Mouse (Mus musculus) midbrain, postnatal 0 days (tissue): ENCODE data around the gene Ccdc22. TPM values are rescaled to one million over a fixed set of nuclear protein-coding genes. Genes with fewer than 3 reads are reported as not detected.

Experiments
- ATAC-seq: fragments of 200-750 bp; cut with Nextera tagmentation; 2 replicates; pipeline ENCODE4 v1.8.0; 2017; ENCODE audit warnings: moderate number of reproducible peaks, mild to moderate bottlenecking, moderate TSS enrichment, moderate library complexity; ENCODE audit not compliant: low FRiP score
- DNase-seq: peaks from one replicate; pipeline ENCODE4 v3.0.0-alpha.2; 2015; ENCODE audit warnings: low spot score
- H3K27ac ChIP-seq: fragments of 300-500 bp; sonication (generic); 2 replicates; pipeline ENCODE4 v1.5.1; 2014; ENCODE audit warnings: low read depth, mild to moderate bottlenecking, low read length, mixed read lengths
- H3K27me3 ChIP-seq: fragments of 300-500 bp; sonication (generic); 2 replicates; pipeline ENCODE4 v1.6.1; 2014; ENCODE audit warnings: low read length, control low read depth, mixed read lengths; ENCODE audit not compliant: insufficient read depth
- H3K36me3 ChIP-seq: fragments of 300-500 bp; sonication (generic); 2 replicates; pipeline ENCODE4 v1.6.1; 2014; ENCODE audit warnings: low read length, control low read depth, mixed read lengths; ENCODE audit not compliant: insufficient read depth
- H3K4me1 ChIP-seq: fragments of 300-500 bp; sonication (generic); 2 replicates; pipeline ENCODE4 v1.6.1; 2014; ENCODE audit warnings: mild to moderate bottlenecking, control low read depth, antibody characterized with exemption, low read length, mixed read lengths; ENCODE audit not compliant: insufficient read depth
- H3K4me2 ChIP-seq: fragments of 300-500 bp; sonication (generic); 2 replicates; pipeline ENCODE4 v1.6.1; 2014; ENCODE audit warnings: low read depth, mild to moderate bottlenecking, low read length, mixed read lengths; ENCODE audit not compliant: poor library complexity, severe bottlenecking
- H3K4me3 ChIP-seq: fragments of 300-500 bp; sonication (generic); 2 replicates; pipeline ENCODE4 v1.5.1; 2014; ENCODE audit warnings: low read depth, mild to moderate bottlenecking, low read length, moderate library complexity
- H3K9ac ChIP-seq: fragments of 300-500 bp; sonication (generic); replicated peaks from 2 replicates; pipeline ENCODE4 v1.6.1; 2014; ENCODE audit warnings: mild to moderate bottlenecking, low read length, moderate library complexity, mixed read lengths; ENCODE audit not compliant: poor library complexity, severe bottlenecking
- H3K9me3 ChIP-seq: fragments of 300-500 bp; sonication (generic); 2 replicates; pipeline ENCODE4 v1.6.1; 2016; ENCODE audit warnings: low read length, control low read depth
- CTCF ChIP-seq: IDR thresholded peaks from 2 replicates; pipeline ENCODE4 v1.5.1; 2016; ENCODE audit warnings: antibody characterized with exemption, mild to moderate bottlenecking
- WGBS: fragments of 180-500 bp; shearing (Covaris S2); extraction: QIAGEN DNeasy Blood & Tissue Kit; methylation state at CpG from one replicate; pipeline ENCODE4 v1.1.7; 2014; 5-methylcytosine and 5-hydroxymethylcytosine counted together
- polyA plus RNA-seq: library from polyadenylated mRNA; unstranded; fragments of >200 nt; fragmentation: Nextera tagmentation; extraction: Ambion mirVana; gene quantifications from 2 replicates; pipeline ENCODE4 v1.2.1, GENCODE M21; 2015
- total RNA-seq: library from RNA; depleted of rRNA; stranded (reverse); fragments of >200 nt; gene quantifications from 2 replicates; pipeline ENCODE4 v1.2.3, GENCODE M21; 2014; rRNA removed

The Ccdc22 gene
- total and polyA plus RNA-seq, 2 experiments from 2014 or later = 20.0 to 32.3 TPM

DNA sequence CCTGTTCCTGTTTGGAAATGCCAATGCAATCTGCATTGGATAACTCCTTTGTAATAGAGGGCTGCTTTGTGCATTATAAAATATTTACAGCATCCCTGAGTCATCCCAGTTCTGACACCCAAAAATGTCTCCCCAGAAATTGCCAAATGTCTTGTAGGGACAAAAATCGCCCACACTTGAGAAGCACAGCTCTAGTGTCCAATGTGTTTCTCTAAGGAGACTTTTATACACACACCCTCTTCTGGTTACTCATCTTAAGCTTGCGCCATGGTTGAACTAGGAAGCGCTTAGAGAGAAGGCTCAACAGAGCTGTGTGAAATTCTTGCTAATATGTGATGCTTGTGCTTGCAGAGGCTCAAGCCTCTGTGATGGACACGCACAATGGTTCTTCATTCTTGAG lies 51.8 kb downstream of the Ccdc22 start:
- ATAC-seq = no peak
- Histone ChIP-seq H3K4me1 (no peaks in the 10 kb centered on the region), H3K36me3 (no peaks in the 10 kb centered on the region), H3K4me2 (no peak overlapping the region), H3K27me3 (no peaks in the 10 kb centered on the region), H3K4me3 (no peak overlapping the region), H3K9me3 (no peaks in the 10 kb centered on the region), H3K27ac (no peak overlapping the region), H3K9ac (no peak overlapping the region)
- WGBS = 91% methylated on average over 4 of the region's 4 CpGs
- TF ChIP-seq CTCF = no peak
- no peak for DNase-seq

Other genes with a start within 250 kb of the Ccdc22 start
- 12.4 and 13.9 TPM in 2 replicates for gene Usp27x, start 229.7 kb downstream of the Ccdc22 start, total RNA-seq
- 2.8 TPM in 2 replicates for gene Usp27x, start 229.7 kb downstream of the Ccdc22 start, polyA plus RNA-seq
- gene Foxp3, start 31.9 kb downstream of the Ccdc22 start, total RNA-seq = 0.16 TPM in 1 of 2 replicates, not detected in the other
- 0.30 TPM in 1 of 2 replicates, not detected in the other for gene Foxp3, start 31.9 kb downstream of the Ccdc22 start, polyA plus RNA-seq
- gene Ppp1r3f, start 31.2 kb downstream of the Ccdc22 start, total RNA-seq = 19.4 and 27.3 TPM in 2 replicates
- gene Ppp1r3f, start 31.2 kb downstream of the Ccdc22 start, polyA plus RNA-seq = 8.4 and 9.4 TPM in 2 replicates
- gene Cacna1f, start 1.6 kb upstream of the Ccdc22 start, total RNA-seq = 0.05 and 1.0 TPM in 2 replicates
- gene Cacna1f, start 1.6 kb upstream of the Ccdc22 start, polyA plus RNA-seq = 0.16 and 0.20 TPM in 2 replicates
- gene Syp, start 33.0 kb upstream of the Ccdc22 start, total RNA-seq = 431 and 492 TPM in 2 replicates
- gene Syp, start 33.0 kb upstream of the Ccdc22 start, polyA plus RNA-seq = 329 and 360 TPM in 2 replicates
- gene Prickle3, start 51.7 kb upstream of the Ccdc22 start, total RNA-seq = 0.99 and 1.6 TPM in 2 replicates
- 1.1 and 1.3 TPM in 2 replicates for gene Prickle3, start 51.7 kb upstream of the Ccdc22 start, polyA plus RNA-seq
- gene Plp2, start 65.9 kb upstream of the Ccdc22 start, total RNA-seq = 9.1 and 16.4 TPM in 2 replicates
- gene Plp2, start 65.9 kb upstream of the Ccdc22 start, polyA plus RNA-seq = 18.9 and 20.0 TPM in 2 replicates
- gene Magix, start 75.7 kb upstream of the Ccdc22 start, total RNA-seq = not detected in 2 replicates
- gene Magix, start 75.7 kb upstream of the Ccdc22 start, polyA plus RNA-seq = 0.07 and 0.13 TPM in 2 replicates
- 11.9 and 25.1 TPM in 2 replicates for gene Gpkow, start 91.6 kb upstream of the Ccdc22 start, total RNA-seq
- gene Gpkow, start 91.6 kb upstream of the Ccdc22 start, polyA plus RNA-seq = 41.6 and 42.3 TPM in 2 replicates
- 34.6 and 42.0 TPM in 2 replicates for gene Wdr45, start 108.8 kb upstream of the Ccdc22 start, total RNA-seq
- gene Wdr45, start 108.8 kb upstream of the Ccdc22 start, polyA plus RNA-seq = 27.2 and 30.5 TPM in 2 replicates
- gene Gm45208, start 116.7 kb upstream of the Ccdc22 start, total RNA-seq = 0.71 TPM in 1 of 2 replicates, not detected in the other
- not detected in 2 replicates for gene Gm45208, start 116.7 kb upstream of the Ccdc22 start, polyA plus RNA-seq
- 110 and 134 TPM in 2 replicates for gene Praf2, start 122.9 kb upstream of the Ccdc22 start, total RNA-seq
- gene Praf2, start 122.9 kb upstream of the Ccdc22 start, polyA plus RNA-seq = 136 and 146 TPM in 2 replicates
- gene Ccdc120, start 145.4 kb upstream of the Ccdc22 start, total RNA-seq = 272 and 352 TPM in 2 replicates
- 64.9 and 71.6 TPM in 2 replicates for gene Ccdc120, start 145.4 kb upstream of the Ccdc22 start, polyA plus RNA-seq
- gene Tfe3, start 157.0 kb upstream of the Ccdc22 start, total RNA-seq = 21.0 and 22.3 TPM in 2 replicates
- gene Tfe3, start 157.0 kb upstream of the Ccdc22 start, polyA plus RNA-seq = 20.0 and 21.0 TPM in 2 replicates
- gene Gripap1, start 184.2 kb upstream of the Ccdc22 start, total RNA-seq = 27.2 and 36.3 TPM in 2 replicates
- gene Gripap1, start 184.2 kb upstream of the Ccdc22 start, polyA plus RNA-seq = 63.9 and 68.4 TPM in 2 replicates
- 3.1 and 5.2 TPM in 2 replicates for gene Kcnd1, start 216.8 kb upstream of the Ccdc22 start, total RNA-seq
- 4.6 and 5.3 TPM in 2 replicates for gene Kcnd1, start 216.8 kb upstream of the Ccdc22 start, polyA plus RNA-seq
- gene Otud5, start 235.8 kb upstream of the Ccdc22 start, total RNA-seq = 61.2 and 68.3 TPM in 2 replicates
- gene Otud5, start 235.8 kb upstream of the Ccdc22 start, polyA plus RNA-seq = 37.0 and 39.6 TPM in 2 replicates